Mouse (Mus musculus) G1E-ER4 (cell line): ENCODE measurements around the gene Dhx38. TPM values are rescaled to one million over a fixed set of nuclear protein-coding genes. Genes with fewer than 3 reads are reported as not detected.
A peak's percentile ranks its signal among the peaks of the same experiment; 100 is the strongest.

ENCODE experiments used
- GATA1 ChIP-seq: IDR thresholded peaks from one replicate; pipeline ENCODE4 v1.8.0; 2012; ENCODE audit warnings: low read length, inconsistent platforms
- polyA plus RNA-seq: library from polyadenylated mRNA; stranded (reverse); fragments of >175 nt; gene quantifications from 2 replicates; pipeline ENCODE4 v1.2.3, GENCODE M21; 2012

Dhx38 gene
- polyA plus RNA-seq: 34.1 and 44.5 TPM in 2 replicates

- TF ChIP-seq GATA1: no peak
Measured at GRCm38 (mm10) chr8:109565498-109566333, at the start of gene Dhx38, which contains the start of gene Txnl4b. Gene Dhx38 (minus strand): TSS chr8:109565861. Gene Txnl4b (plus strand): TSS chr8:109565892.

GRCm38 (mm10) chr8:109614243-109615210 is 48.9 kb upstream of the Dhx38 start, which contains the start of gene Pkd1l3:
Gene Pkd1l3 (plus strand): TSS chr8:109614517.
- TF ChIP-seq GATA1: peak; percentile 45

GRCm38 (mm10) chr8:109609153-109609502 is 43.5 kb upstream of the Dhx38 start:
- TF ChIP-seq GATA1: no peak

- no peak for TF ChIP-seq GATA1
Measured at GRCm38 (mm10) chr8:109608271-109609152, 42.9 kb upstream of the Dhx38 start, which contains the start of gene Dhodh. Gene Dhodh (minus strand): TSS chr8:109608673.

GRCm38 (mm10) chr8:109607650-109608049 is 42.0 kb upstream of the Dhx38 start:
- no peak for TF ChIP-seq GATA1

- no peak for TF ChIP-seq GATA1
Measured at GRCm38 (mm10) chr8:109606725-109607124, 41.1 kb upstream of the Dhx38 start.

- no peak for TF ChIP-seq GATA1
Measured at GRCm38 (mm10) chr8:109595854-109596253, 30.2 kb upstream of the Dhx38 start.

- no peak for TF ChIP-seq GATA1
Measured at GRCm38 (mm10) chr8:109593117-109593788, 27.6 kb upstream of the Dhx38 start.

- TF ChIP-seq GATA1: no peak
Measured at GRCm38 (mm10) chr8:109592164-109592563, 26.5 kb upstream of the Dhx38 start.

GRCm38 (mm10) chr8:109591367-109591766 is 25.7 kb upstream of the Dhx38 start:
- no peak for TF ChIP-seq GATA1

GRCm38 (mm10) chr8:109590901-109591300 is 25.2 kb upstream of the Dhx38 start:
- TF ChIP-seq GATA1: no peak

- TF ChIP-seq GATA1: no peak
Measured at GRCm38 (mm10) chr8:109586972-109587504, 21.4 kb upstream of the Dhx38 start.

GRCm38 (mm10) chr8:109585652-109586051 is 20.0 kb upstream of the Dhx38 start:
- no peak for TF ChIP-seq GATA1

GRCm38 (mm10) chr8:109584830-109585229 is 19.2 kb upstream of the Dhx38 start:
- TF ChIP-seq GATA1: no peak
